Mouse (Mus musculus): ENCODE data around the gene D430041D05Rik. TPM values are rescaled to one million over a fixed set of nuclear protein-coding genes. Genes with fewer than 3 reads are reported as not detected.
A peak's percentile ranks its signal among the peaks of the same experiment; 100 is the strongest.

Gene D430041D05Rik
- polyA plus RNA-seq, 1 experiment from 2014 or later: 1.0 TPM

DNA sequence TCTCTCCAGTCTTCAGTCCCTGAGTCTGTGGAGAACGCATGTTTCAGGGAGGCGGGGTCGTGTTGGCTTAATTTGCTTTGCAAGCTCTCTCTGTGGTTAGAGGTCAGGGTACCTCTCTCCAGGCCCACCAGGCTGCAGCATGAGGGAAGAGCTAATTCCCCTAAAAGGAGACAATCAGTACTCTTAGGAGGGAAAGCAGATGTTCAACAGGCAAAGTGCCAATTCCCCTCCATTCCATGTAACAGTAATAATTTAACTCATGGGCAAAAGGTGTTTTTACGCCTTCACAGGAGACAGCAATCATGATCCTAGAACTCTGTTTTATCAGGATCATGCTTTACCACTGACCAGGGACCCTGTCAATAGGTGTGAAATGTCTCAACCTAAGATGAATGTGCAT is 103.7 kb downstream of the D430041D05Rik start:
- DNase-seq (ENCODE audit: low spot score) (no peak), ATAC-seq (ENCODE audit: low read depth) (no peak)
- Histone ChIP-seq H3K9me3 (ENCODE audit: control insufficient read depth, low read length) (no peaks in the 10 kb centered on the region), H3K36me3 (ENCODE audit: control insufficient read depth, insufficient read depth, low read length) (no peaks in the 10 kb centered on the region), H3K4me3 (ENCODE audit: low read depth, low read length) (no peak overlapping the region), H3K27ac (replicated peaks; ENCODE audit: low read depth, low read length) (no peak overlapping the region), H3K4me2 (ENCODE audit: low read depth, low read length) (no peak overlapping the region), H3K4me1 (ENCODE audit: control insufficient read depth, insufficient read depth, low read length) (no peaks in the 10 kb centered on the region), H3K9ac (ENCODE audit: low read depth, low read length) (no peak overlapping the region), H3K27me3 (replicated peaks; ENCODE audit: control insufficient read depth, insufficient read depth, low read length) (no peaks in the 10 kb centered on the region)
- WGBS: 66% methylated on average over 4 of the region's 4 CpGs

DNA sequence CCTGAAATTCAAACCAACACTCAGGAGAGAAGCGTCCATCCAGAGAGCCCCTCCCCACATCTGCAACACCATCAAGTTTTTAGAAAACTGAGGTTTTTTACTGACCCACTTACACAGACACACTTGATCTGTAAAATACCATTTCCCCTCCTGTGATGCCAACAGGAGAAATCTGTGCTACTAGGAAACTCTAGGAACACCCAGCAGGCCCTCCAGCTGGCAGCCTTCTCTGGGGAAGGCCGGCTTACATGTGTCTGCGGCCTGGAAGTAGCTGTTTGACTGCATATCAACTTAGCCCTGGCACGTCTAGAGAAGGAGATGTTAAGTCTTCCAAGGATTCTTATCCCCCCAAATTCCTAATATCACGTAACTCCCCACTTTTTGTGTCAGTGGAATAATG is 105.1 kb downstream of the D430041D05Rik start:
- Histone ChIP-seq H3K9me3 (ENCODE audit: control insufficient read depth, low read length) (no peaks in the 10 kb centered on the region), H3K27me3 (replicated peaks; ENCODE audit: control insufficient read depth, insufficient read depth, low read length) (no peaks in the 10 kb centered on the region), H3K4me3 (ENCODE audit: low read depth, low read length) (no peak overlapping the region), H3K4me2 (ENCODE audit: low read depth, low read length) (no peak overlapping the region), H3K36me3 (ENCODE audit: control insufficient read depth, insufficient read depth, low read length) (no peaks in the 10 kb centered on the region), H3K9ac (ENCODE audit: low read depth, low read length) (no peak overlapping the region), H3K4me1 (ENCODE audit: control insufficient read depth, insufficient read depth, low read length) (no peaks in the 10 kb centered on the region), H3K27ac (replicated peaks; ENCODE audit: low read depth, low read length) (no peak overlapping the region)
- ATAC-seq (ENCODE audit: low read depth) (no peak), DNase-seq (ENCODE audit: low spot score) (no peak)
- 67% methylated on average over 5 of the region's 5 CpGs for WGBS

DNA sequence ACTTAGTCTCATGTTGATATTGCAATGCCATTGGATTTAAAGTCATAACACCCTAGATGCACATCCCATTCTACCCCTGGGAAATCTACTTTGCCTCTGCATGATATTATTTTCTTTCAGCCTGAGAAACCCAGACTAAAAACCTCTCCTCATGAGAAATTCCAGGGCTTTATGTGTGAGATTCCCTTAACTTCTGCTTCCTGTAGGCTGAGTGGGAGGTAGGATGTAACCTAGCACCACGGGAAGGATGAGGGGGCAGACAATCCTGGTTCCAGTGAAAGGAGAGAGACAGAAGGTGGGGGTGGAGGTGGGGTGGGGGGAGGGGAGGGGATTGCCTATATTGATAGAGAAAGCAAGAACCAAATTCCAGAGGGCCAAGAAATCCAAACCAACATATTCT is 110.9 kb downstream of the D430041D05Rik start:
- WGBS: 68% methylated on average over 1 of the region's 1 CpGs

DNA sequence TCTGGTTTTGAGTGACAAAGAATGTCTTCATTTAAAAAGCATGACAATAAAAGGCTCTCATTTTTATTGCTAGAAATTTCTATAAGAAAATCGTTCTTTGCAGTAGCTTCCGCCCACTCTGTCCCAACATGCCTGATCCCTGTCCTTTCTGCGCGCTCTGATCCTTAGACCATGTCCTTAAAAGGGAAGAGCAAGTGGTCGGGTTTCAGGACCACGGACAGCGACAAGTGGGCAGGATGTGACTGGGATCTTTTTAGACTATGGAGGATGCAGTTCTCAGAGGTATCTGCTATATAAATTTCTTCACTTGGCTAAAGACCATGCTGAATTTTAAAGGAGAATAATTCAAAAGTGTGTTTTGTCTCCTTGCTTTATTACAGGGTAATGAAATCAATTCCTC is 111.7 kb downstream of the D430041D05Rik start:
- Histone ChIP-seq H3K9ac (ENCODE audit: low read depth, low read length) (no peak overlapping the region), H3K9me3 (ENCODE audit: control insufficient read depth, low read length) (no peaks in the 10 kb centered on the region), H3K4me1 (ENCODE audit: control insufficient read depth, insufficient read depth, low read length) (no peaks in the 10 kb centered on the region), H3K4me2 (ENCODE audit: low read depth, low read length) (no peak overlapping the region), H3K4me3 (ENCODE audit: low read depth, low read length) (no peak overlapping the region), H3K27ac (replicated peaks; ENCODE audit: low read depth, low read length) (no peak overlapping the region), H3K27me3 (replicated peaks; ENCODE audit: control insufficient read depth, insufficient read depth, low read length) (no peaks in the 10 kb centered on the region), H3K36me3 (ENCODE audit: control insufficient read depth, insufficient read depth, low read length) (no peaks in the 10 kb centered on the region)
- WGBS: 18% methylated on average over 7 of the region's 7 CpGs
- DNase-seq (ENCODE audit: low spot score): peak; percentile 92
- ATAC-seq (ENCODE audit: low read depth): no peak

More for the DNA sequence above, 110.9 kb downstream of the D430041D05Rik start:
- H3K9me3 ChIP-seq (ENCODE audit: control insufficient read depth, low read length): no peaks in the 10 kb centered on the region
- no peak overlapping the region for H3K4me2 ChIP-seq (ENCODE audit: low read depth, low read length)
- ATAC-seq (ENCODE audit: low read depth) (no peak), DNase-seq (ENCODE audit: low spot score) (no peak)
- H3K4me3 ChIP-seq (ENCODE audit: low read depth, low read length): no peak overlapping the region
- H3K27ac ChIP-seq (replicated peaks; ENCODE audit: low read depth, low read length): no peak overlapping the region
- no peaks in the 10 kb centered on the region for H3K36me3 ChIP-seq (ENCODE audit: control insufficient read depth, insufficient read depth, low read length)
- H3K27me3 ChIP-seq (replicated peaks; ENCODE audit: control insufficient read depth, insufficient read depth, low read length): no peaks in the 10 kb centered on the region
- no peaks in the 10 kb centered on the region for H3K4me1 ChIP-seq (ENCODE audit: control insufficient read depth, insufficient read depth, low read length)
- no peak overlapping the region for H3K9ac ChIP-seq (ENCODE audit: low read depth, low read length)

DNA sequence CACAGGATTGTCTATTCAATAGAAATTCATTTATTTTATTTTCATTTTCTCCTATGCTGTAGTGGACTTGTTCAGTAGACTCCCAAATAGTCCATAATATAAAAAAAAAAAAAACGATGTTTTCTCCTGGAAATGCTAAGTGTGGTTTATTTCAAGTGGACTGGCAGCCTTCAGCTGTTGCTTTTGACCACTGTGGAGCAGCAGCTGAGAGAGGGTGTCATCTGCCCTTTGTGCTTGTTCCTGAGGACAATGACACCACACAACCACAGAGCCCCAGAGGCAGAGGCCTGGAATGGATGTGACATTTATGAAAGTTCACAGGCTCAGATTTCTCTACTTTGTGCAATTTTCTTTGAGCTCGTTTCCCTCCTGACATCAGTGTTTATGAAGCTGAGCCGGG is 124.0 kb downstream of the D430041D05Rik start:
- Histone ChIP-seq H3K9ac (ENCODE audit: low read depth, low read length) (no peak overlapping the region), H3K4me2 (ENCODE audit: low read depth, low read length) (no peak overlapping the region), H3K36me3 (ENCODE audit: control insufficient read depth, insufficient read depth, low read length) (no peaks in the 10 kb centered on the region), H3K27ac (replicated peaks; ENCODE audit: low read depth, low read length) (no peak overlapping the region), H3K4me3 (ENCODE audit: low read depth, low read length) (no peak overlapping the region), H3K9me3 (ENCODE audit: control insufficient read depth, low read length) (no peaks in the 10 kb centered on the region), H3K27me3 (replicated peaks; ENCODE audit: control insufficient read depth, insufficient read depth, low read length) (no peaks in the 10 kb centered on the region), H3K4me1 (ENCODE audit: control insufficient read depth, insufficient read depth, low read length) (no peaks in the 10 kb centered on the region)
- DNase-seq (ENCODE audit: low spot score) (no peak), ATAC-seq (ENCODE audit: low read depth) (no peak)
- WGBS: 56% methylated on average over 3 of the region's 3 CpGs

DNA sequence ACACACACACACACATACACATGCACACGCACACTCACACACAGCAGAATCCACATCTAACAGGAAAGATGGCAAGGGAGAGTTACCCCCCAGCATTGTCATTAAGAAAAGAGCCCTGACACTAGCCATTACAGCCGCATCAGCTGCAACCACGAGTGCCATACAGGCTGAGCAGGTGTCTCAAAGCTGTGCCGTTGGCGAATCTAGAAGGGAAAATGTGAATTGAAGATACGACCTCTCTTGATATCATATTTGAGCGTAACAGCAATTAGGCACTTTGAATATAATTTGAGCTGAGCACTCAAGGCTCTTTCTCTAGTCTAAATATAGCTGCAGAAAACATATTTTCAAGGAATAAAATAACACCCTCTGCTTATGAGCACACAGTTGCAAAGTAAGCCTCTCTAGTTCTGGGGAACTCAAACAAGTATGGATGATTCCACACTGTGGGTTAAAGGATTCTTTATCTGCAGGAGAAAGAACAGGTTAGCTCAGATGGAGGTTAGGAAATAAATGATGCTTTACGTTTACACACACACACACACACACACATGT is 127.3 kb downstream of the D430041D05Rik start:
- H3K4me1 ChIP-seq (ENCODE audit: control insufficient read depth, insufficient read depth, low read length): no peaks in the 10 kb centered on the region
- ATAC-seq (ENCODE audit: low read depth) (no peak), DNase-seq (ENCODE audit: low spot score) (no peak)
- no peak overlapping the region for H3K27ac ChIP-seq (replicated peaks; ENCODE audit: low read depth, low read length)
- H3K4me3 ChIP-seq (ENCODE audit: low read depth, low read length): no peak overlapping the region
- H3K36me3 ChIP-seq (ENCODE audit: control insufficient read depth, insufficient read depth, low read length): no peaks in the 10 kb centered on the region
- no peaks in the 10 kb centered on the region for H3K27me3 ChIP-seq (replicated peaks; ENCODE audit: control insufficient read depth, insufficient read depth, low read length)
- no peak overlapping the region for H3K9ac ChIP-seq (ENCODE audit: low read depth, low read length)
- WGBS: 86% methylated on average over 8 of the region's 8 CpGs
- no peak overlapping the region for H3K4me2 ChIP-seq (ENCODE audit: low read depth, low read length)
- H3K9me3 ChIP-seq (ENCODE audit: control insufficient read depth, low read length): no peaks in the 10 kb centered on the region

DNA sequence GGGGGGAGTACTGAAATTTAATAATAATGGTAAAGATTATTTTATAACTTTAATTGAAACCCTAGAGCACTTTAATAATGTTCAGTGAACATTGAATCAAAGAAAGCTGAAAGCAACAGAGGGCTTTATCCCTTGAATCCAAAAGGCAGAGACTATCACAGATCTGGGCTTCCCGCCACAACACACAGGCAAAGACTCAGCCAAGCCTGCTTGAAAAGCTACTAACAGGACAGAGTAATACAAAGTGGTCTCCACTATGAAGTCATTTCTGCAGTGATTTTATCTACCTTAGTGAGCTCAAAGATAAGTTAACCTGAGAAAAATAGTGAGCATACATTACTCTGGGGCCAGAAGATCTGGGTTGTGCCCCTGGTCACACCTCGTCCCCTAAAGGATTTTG is 128.0 kb downstream of the D430041D05Rik start:
- Histone ChIP-seq H3K9me3 (ENCODE audit: control insufficient read depth, low read length) (no peaks in the 10 kb centered on the region), H3K27me3 (replicated peaks; ENCODE audit: control insufficient read depth, insufficient read depth, low read length) (no peaks in the 10 kb centered on the region), H3K36me3 (ENCODE audit: control insufficient read depth, insufficient read depth, low read length) (no peaks in the 10 kb centered on the region), H3K4me3 (ENCODE audit: low read depth, low read length) (no peak overlapping the region), H3K9ac (ENCODE audit: low read depth, low read length) (no peak overlapping the region), H3K27ac (replicated peaks; ENCODE audit: low read depth, low read length) (no peak overlapping the region), H3K4me2 (ENCODE audit: low read depth, low read length) (no peak overlapping the region), H3K4me1 (ENCODE audit: control insufficient read depth, insufficient read depth, low read length) (no peaks in the 10 kb centered on the region)
- no peak for DNase-seq (ENCODE audit: low spot score)
- no peak for ATAC-seq (ENCODE audit: low read depth)
- 88% methylated on average over 2 of the region's 2 CpGs for WGBS

DNA sequence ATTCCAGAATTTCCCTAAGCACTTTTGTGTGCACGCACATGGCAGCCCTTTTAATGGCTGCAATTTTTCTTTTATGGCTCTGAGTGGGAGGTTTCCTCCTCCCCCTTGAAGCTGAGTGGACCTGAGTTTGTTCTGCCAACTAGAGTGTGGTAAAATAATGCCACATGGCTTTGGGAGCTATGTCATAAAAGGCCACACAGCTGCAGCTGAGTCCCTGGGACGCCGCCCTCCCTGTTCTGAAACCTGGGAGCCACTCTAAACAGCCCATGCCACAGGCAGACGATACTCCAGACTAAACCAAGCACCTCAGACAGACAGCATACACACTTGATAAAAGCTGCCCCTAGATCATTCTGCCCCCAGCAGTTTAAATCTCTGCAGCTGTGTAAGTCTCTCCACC is 143.8 kb downstream of the D430041D05Rik start:
- no peaks in the 10 kb centered on the region for H3K27me3 ChIP-seq (replicated peaks; ENCODE audit: control insufficient read depth, insufficient read depth, low read length)
- H3K27ac ChIP-seq (replicated peaks; ENCODE audit: low read depth, low read length): no peak overlapping the region
- H3K4me2 ChIP-seq (ENCODE audit: low read depth, low read length): no peak overlapping the region
- H3K4me3 ChIP-seq (ENCODE audit: low read depth, low read length): no peak overlapping the region
- no peaks in the 10 kb centered on the region for H3K4me1 ChIP-seq (ENCODE audit: control insufficient read depth, insufficient read depth, low read length)
- H3K36me3 ChIP-seq (ENCODE audit: control insufficient read depth, insufficient read depth, low read length): no peaks in the 10 kb centered on the region
- ATAC-seq (ENCODE audit: low read depth) (no peak), DNase-seq (ENCODE audit: low spot score) (peak; percentile 27)
- WGBS: 37% methylated on average over 4 of the region's 4 CpGs
- H3K9ac ChIP-seq (ENCODE audit: low read depth, low read length): no peak overlapping the region
- no peaks in the 10 kb centered on the region for H3K9me3 ChIP-seq (ENCODE audit: control insufficient read depth, low read length)

DNA sequence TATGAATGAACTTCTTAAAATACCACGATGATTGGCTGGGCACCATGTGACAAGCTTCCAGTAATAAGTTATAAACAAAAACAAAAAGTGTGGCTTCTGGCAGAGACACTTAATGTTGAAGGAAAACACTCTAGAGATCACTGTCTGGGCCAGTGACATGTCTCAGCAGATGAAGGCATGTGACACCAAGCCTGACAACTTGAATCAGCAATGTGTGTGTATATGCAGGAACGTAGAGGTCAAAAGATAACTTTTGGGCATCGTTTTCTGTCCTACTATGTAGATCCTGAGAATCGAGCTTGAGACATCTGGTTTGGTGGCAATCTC is 149.1 kb downstream of the D430041D05Rik start:
- DNase-seq (ENCODE audit: low spot score) (no peak), ATAC-seq (ENCODE audit: low read depth) (no peak)
- Histone ChIP-seq H3K27me3 (replicated peaks; ENCODE audit: control insufficient read depth, insufficient read depth, low read length) (no peaks in the 10 kb centered on the region), H3K9ac (ENCODE audit: low read depth, low read length) (no peak overlapping the region), H3K4me1 (ENCODE audit: control insufficient read depth, insufficient read depth, low read length) (no peaks in the 10 kb centered on the region), H3K4me2 (ENCODE audit: low read depth, low read length) (no peak overlapping the region), H3K27ac (replicated peaks; ENCODE audit: low read depth, low read length) (no peak overlapping the region), H3K36me3 (ENCODE audit: control insufficient read depth, insufficient read depth, low read length) (no peaks in the 10 kb centered on the region), H3K4me3 (ENCODE audit: low read depth, low read length) (no peak overlapping the region), H3K9me3 (ENCODE audit: control insufficient read depth, low read length) (no peaks in the 10 kb centered on the region)
- WGBS: 80% methylated on average over 4 of the region's 4 CpGs

Measured in embryonic facial prominence, embryonic 14.5 days (tissue).